Comparison of ENCODE assay signal across 26 mouse cellular contexts in the genomic region with DNA sequence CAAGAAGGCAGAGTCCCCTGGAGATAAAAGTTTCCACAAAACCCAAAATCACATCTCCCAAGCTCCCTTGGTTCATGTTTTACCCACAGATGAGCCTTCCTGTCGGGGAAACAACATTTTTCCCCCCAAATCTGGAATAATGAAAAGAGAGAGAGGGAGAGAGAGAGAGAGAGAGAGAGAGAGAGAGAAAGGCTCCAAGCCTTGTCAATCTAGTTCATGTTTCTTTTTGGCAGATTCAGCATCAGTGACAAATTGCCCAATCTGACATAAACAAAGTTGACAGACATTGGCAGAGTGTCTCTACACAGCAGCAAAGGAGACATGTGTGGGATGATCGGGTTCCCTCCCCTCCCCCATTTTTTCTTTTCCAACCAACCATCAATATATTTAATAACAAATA. TPM values are rescaled to one million over a fixed set of nuclear protein-coding genes. Genes with fewer than 3 reads are reported as not detected.
DNase-seq lines count a peak whose midpoint lies in the region; ATAC-seq and TF ChIP-seq lines count a peak whose summit lies in the region.
"Had no signal": no experiment of that assay in that cellular context is flagged by ENCODE, and none has a peak within 500 bp of the region (broad histone marks: within the 10 kb centered on the region; RNA-seq: fewer than 3 reads in every experiment).

No protein-coding gene starts in this region.

- no peaks in the 10 kb centered on the region for H3K27me3 ChIP-seq in liver, adult 2 months (ENCODE audit: control insufficient read depth, insufficient read depth, low read length)
- peaks cover 7% of the 10 kb centered on the region for H3K27me3 ChIP-seq in CH12.LX (replicated peaks)
- H3K27me3 ChIP-seq: forebrain, embryonic 13.5 days; heart, embryonic 13.5 days had no signal

- TF ChIP-seq POLR2A in liver, adult 2 months (IDR thresholded peaks at IDR 0.05; ENCODE audit: extremely low read depth, insufficient read depth, low read length): no peak
- TF ChIP-seq POLR2A in CH12.LX (IDR thresholded peaks at IDR 0.05; ENCODE audit: low read depth, low read length): no peak

- no peak for TF ChIP-seq CTCF in liver, adult 2 months (IDR thresholded peaks at IDR 0.05; ENCODE audit: low read depth, low read length)
- TF ChIP-seq CTCF in CH12.LX (conservative IDR thresholded peaks at IDR 0.05 in 1 of 2, IDR thresholded peaks at IDR 0.05 in 1 of 2; ENCODE audit: low read depth in 2 of 2, low read length in 2 of 2): no peak

- peaks cover 2% of the 10 kb centered on the region; the same call in 1 of the 2 replicates for H3K4me1 ChIP-seq in liver, adult 2 months (ENCODE audit: control insufficient read depth, insufficient read depth, low read length)
- no peaks in the 10 kb centered on the region for H3K4me1 ChIP-seq in CH12.LX (ENCODE audit: control insufficient read depth in 1 of 2, insufficient read depth in 2 of 2)
- H3K4me1 ChIP-seq: forebrain, embryonic 10.5 days; forebrain, embryonic 13.5 days had no signal

- WGBS in liver, adult 2 months: 49% methylated on average over 2 of the region's 2 CpGs

- H3K4me2 ChIP-seq in CH12.LX (ENCODE audit: insufficient read depth, low read depth, poor library complexity, severe bottlenecking): 0 out of 2 replicates have a peak overlapping the region, but pooled peaks have one; percentile 37
- H3K4me2 ChIP-seq: forebrain, embryonic 13.5 days; heart, embryonic 13.5 days; hindbrain, embryonic 14.5 days had no signal

- no peak for TF ChIP-seq EP300 in CH12.LX (IDR thresholded peaks at IDR 0.05; ENCODE audit: low read length)

- in situ Hi-C loops in CH12.LX (cut with MboI; ENCODE audit: low pct_ligation_motif_present, low pct_unique_long_range_greater_than_20kb, low sequenced_read_pairs): no loop called here

- no peak overlapping the region for H3K27ac ChIP-seq in liver, adult 2 months (replicated peaks; ENCODE audit: insufficient read depth, low read depth, low read length)
- H3K27ac ChIP-seq in CH12.LX (ENCODE audit: insufficient read depth, low read depth): no peak overlapping the region
- H3K27ac ChIP-seq: forebrain, embryonic 10.5 days; forebrain, embryonic 13.5 days; heart, embryonic 13.5 days; hindbrain, embryonic 14.5 days; hindbrain, postnatal 0 days had no signal

- H3K36me3 ChIP-seq in liver, adult 2 months (ENCODE audit: control insufficient read depth, insufficient read depth, low read length): no peaks in the 10 kb centered on the region
- H3K36me3 ChIP-seq in CH12.LX (replicated peaks in 1 of 2; ENCODE audit: control insufficient read depth in 1 of 2, insufficient read depth in 1 of 2, low read length in 1 of 2): no peaks in the 10 kb centered on the region
- H3K36me3 ChIP-seq: forebrain, embryonic 10.5 days; G1E; heart, embryonic 13.5 days had no signal

- no peak overlapping the region for H3K4me3 ChIP-seq in liver, adult 2 months (ENCODE audit: insufficient read depth, low read depth, low read length)
- no peak overlapping the region for H3K4me3 ChIP-seq in CH12.LX (replicated peaks in 1 of 3; ENCODE audit: low read depth in 2 of 3, low read length in 2 of 3, poor library complexity in 1 of 3)
- H3K4me3 ChIP-seq: forebrain, embryonic 10.5 days; forebrain, embryonic 13.5 days; heart, embryonic 13.5 days had no signal

- no peaks in the 10 kb centered on the region for H3K79me2 ChIP-seq in liver, adult 2 months (ENCODE audit: control insufficient read depth, insufficient read depth, low read length)
- H3K79me2 ChIP-seq in CH12.LX (replicated peaks; ENCODE audit: control insufficient read depth, extremely low read depth, insufficient read depth, poor library complexity, severe bottlenecking): no peaks in the 10 kb centered on the region

- no peak for ATAC-seq in CD4-positive, CD25-positive, alpha-beta regulatory T cell, adult 4 months
- ATAC-seq: activated CD4-positive, CD25-positive, alpha-beta regulatory T cell, adult 4 months; forebrain, embryonic 13.5 days; hindbrain, postnatal 0 days; inflammation-experienced regulatory T-cells, adult 6 months; intestine, embryonic 16.5 days had no signal

- H3K9me3 ChIP-seq in CH12.LX (replicated peaks; ENCODE audit: low read length): no peaks in the 10 kb centered on the region
- H3K9me3 ChIP-seq: forebrain, embryonic 10.5 days; forebrain, embryonic 13.5 days; G1E; heart, embryonic 13.5 days had no signal

- no peak for TF ChIP-seq RAD21 in CH12.LX (IDR thresholded peaks at IDR 0.05; ENCODE audit: low read depth, low read length)

- dilution Hi-C loops in CH12.LX (cut with MboI; ENCODE audit: extremely low pct_ligation_motif_present, extremely low pct_unique_long_range_greater_than_20kb, low sequenced_read_pairs): no loop called here

- no peak overlapping the region for H3K9ac ChIP-seq in liver, adult 2 months (ENCODE audit: low read depth, low read length)
- H3K9ac ChIP-seq in CH12.LX (ENCODE audit: insufficient read depth, low read depth): peak overlapping the region; percentile 54; the same call in 1 of the 2 replicates
- H3K9ac ChIP-seq: forebrain, embryonic 13.5 days; heart, embryonic 13.5 days; hindbrain, embryonic 14.5 days had no signal

- DNase-seq in cerebellum, postnatal 14 days: peak; percentile 62 to 65
- DNase-seq in cerebellum, adult 11 months: no peak
- peak; percentile 8 for DNase-seq in liver, adult 2 months (ENCODE audit: extremely low read depth, low read depth, low spot score)
- DNase-seq in liver: no peak
- DNase-seq in CH12.LX (ENCODE audit: extremely low read depth): no peak
- peak; percentile 72 for DNase-seq in adipocyte (ENCODE audit: low spot score)
- no peak for DNase-seq in spleen, adult 12 weeks (ENCODE audit: low spot score)
- DNase-seq: adrenal gland, postnatal 10 days; adrenal gland, postnatal 36 days; cerebellum, adult 18-20 months; gastrocnemius, postnatal 25 days; heart, adult 18-20 months; heart, postnatal 14 days; heart, postnatal 4 days; kidney, adult 18-20 months had no signal

TF ChIP-seq in CH12.LX, 34 proteins besides CTCF, POLR2A, EP300 and RAD21:
- TF ChIP-seq KAT2A (IDR thresholded peaks at IDR 0.05; ENCODE audit: insufficient replicate concordance, low read length) (no peak), PAX5 (IDR thresholded peaks at IDR 0.05; ENCODE audit: low read length) (no peak), ZC3H11A (IDR thresholded peaks at IDR 0.05; ENCODE audit: low read depth, low read length) (no peak), CHD2 (IDR thresholded peaks at IDR 0.05; ENCODE audit: low read length) (no peak), USF1 (IDR thresholded peaks at IDR 0.05; ENCODE audit: low read depth, low read length) (no peak), POLR2AphosphoS2 (IDR thresholded peaks at IDR 0.05; ENCODE audit: low read depth, low read length) (no peak), ZNF384 (IDR thresholded peaks at IDR 0.05; ENCODE audit: low read depth, low read length) (no peak), HCFC1 (IDR thresholded peaks at IDR 0.05; ENCODE audit: low read depth, low read length) (no peak), MEF2A (IDR thresholded peaks at IDR 0.05; ENCODE audit: borderline replicate concordance, low read depth, low read length) (no peak), ZMIZ1 (IDR thresholded peaks at IDR 0.05; ENCODE audit: low read depth, low read length) (no peak), GABPA (IDR thresholded peaks at IDR 0.05; ENCODE audit: insufficient replicate concordance, low read depth, low read length) (no peak), MAZ (IDR thresholded peaks at IDR 0.05; ENCODE audit: low read depth, low read length) (no peak), SIN3A (IDR thresholded peaks at IDR 0.05; ENCODE audit: low read length) (no peak), BHLHE40 (IDR thresholded peaks at IDR 0.05; ENCODE audit: low read depth, low read length) (no peak), MXI1 (IDR thresholded peaks at IDR 0.05; ENCODE audit: low read depth, low read length) (no peak), MAX (IDR thresholded peaks at IDR 0.05; ENCODE audit: low read length) (no peak)

RNA-seq across cellular contexts. Expression of gene Nup93, which starts 6.9 kb away (rescaled TPM):
- total RNA-seq in liver, adult 2 months (2014; rRNA removed): 2.3 and 3.2 TPM in 2 replicates
- polyA plus RNA-seq in liver, adult 2 months (2012; rRNA removed): 3.4 and 4.6 TPM in 2 replicates
- 46.0 and 65.9 TPM in 2 replicates for total RNA-seq in CH12.LX (2012; rRNA removed)
- 86.2 and 88.3 TPM in 2 replicates for total RNA-seq in CH12.LX (2014; rRNA removed)
- 99.6 and 102 TPM in 2 replicates for polyA plus RNA-seq in CH12.LX (2012; ENCODE audit: insufficient read length, low read depth)
- polyA plus RNA-seq in CD4-positive, CD25-positive, alpha-beta regulatory T cell, adult 4 months (2017; shearing (Covaris generic)): 10 to 100 TPM; 26.4 to 51.6 TPM

RNA-seq across cellular contexts. Expression of gene Mt1, which starts 28.6 kb away (rescaled TPM):
- 270 and 333 TPM in 2 replicates for total RNA-seq in liver, adult 2 months (2014; rRNA removed)
- 388 and 1,689 TPM in 2 replicates for polyA plus RNA-seq in liver, adult 2 months (2012; rRNA removed)
- 174 and 239 TPM in 2 replicates for total RNA-seq in CH12.LX (2012; rRNA removed)
- total RNA-seq in CH12.LX (2014; rRNA removed): 13.6 and 19.9 TPM in 2 replicates
- 57.4 and 62.7 TPM in 2 replicates for polyA plus RNA-seq in CH12.LX (2012; ENCODE audit: insufficient read length, low read depth)
- 1 to 10 TPM; 3.5 to 4.2 TPM for polyA plus RNA-seq in CD4-positive, CD25-positive, alpha-beta regulatory T cell, adult 4 months (2017; shearing (Covaris generic))

RNA-seq across cellular contexts. Expression of gene Mt2, which starts 35.0 kb away (rescaled TPM):
- total RNA-seq in liver, adult 2 months (2014; rRNA removed): 120 and 122 TPM in 2 replicates
- polyA plus RNA-seq in liver, adult 2 months (2012; rRNA removed): 9.4 and 162 TPM in 2 replicates
- total RNA-seq in CH12.LX (2012; rRNA removed) (109 and 212 TPM in 2 replicates), CH12.LX (2014; rRNA removed) (4.1 and 4.3 TPM in 2 replicates)
- 49.4 and 54.4 TPM in 2 replicates for polyA plus RNA-seq in CH12.LX (2012; ENCODE audit: insufficient read length, low read depth)
- not detected for polyA plus RNA-seq in CD4-positive, CD25-positive, alpha-beta regulatory T cell, adult 4 months (2017; shearing (Covaris generic))
- polyA plus RNA-seq: activated CD4-positive, CD25-positive, alpha-beta regulatory T cell, adult 4 months had no signal

RNA-seq across cellular contexts. Expression of gene Mt3, which starts 55.1 kb away (rescaled TPM):
- not detected in 2 replicates for total RNA-seq in liver, adult 2 months (2014; rRNA removed)
- polyA plus RNA-seq in liver, adult 2 months (2012; rRNA removed): 0.21 TPM in 1 of 2 replicates, not detected in the other
- 20.0 and 20.6 TPM in 2 replicates for total RNA-seq in CH12.LX (2012; rRNA removed)
- total RNA-seq in CH12.LX (2014; rRNA removed): not detected in 2 replicates
- 1.9 and 2.5 TPM in 2 replicates for polyA plus RNA-seq in CH12.LX (2012; ENCODE audit: insufficient read length, low read depth)
- not detected for polyA plus RNA-seq in CD4-positive, CD25-positive, alpha-beta regulatory T cell, adult 4 months (2017; shearing (Covaris generic))
- total RNA-seq: G1E had no signal
- polyA plus RNA-seq: activated CD4-positive, CD25-positive, alpha-beta regulatory T cell, adult 4 months; C2C12; G1E had no signal

Comparison
In these comparisons a context has a peak if more than half of its experiments do, and no peak if none do; other contexts are left out.
1. DNase-seq: peak in cerebellum, postnatal 14 days (2 of 2), liver, adult 2 months (single experiment) and adipocyte (single experiment); none in cerebellum, adult 11 months (single experiment), liver (single experiment), CH12.LX (single experiment) and spleen, adult 12 weeks (single experiment).
2. RNA of gene Mt1, which starts 28.6 kb away (polyA plus RNA-seq): 388 to 1,689 TPM in liver, adult 2 months and 57.4 to 62.7 TPM in CH12.LX; 3.5 to 4.2 TPM in CD4-positive, CD25-positive, alpha-beta regulatory T cell, adult 4 months; every median in the first group is over 10 times any median in the second.